Mouse (Mus musculus): Measurements from ENCODE around the gene Hpse.

DNA sequence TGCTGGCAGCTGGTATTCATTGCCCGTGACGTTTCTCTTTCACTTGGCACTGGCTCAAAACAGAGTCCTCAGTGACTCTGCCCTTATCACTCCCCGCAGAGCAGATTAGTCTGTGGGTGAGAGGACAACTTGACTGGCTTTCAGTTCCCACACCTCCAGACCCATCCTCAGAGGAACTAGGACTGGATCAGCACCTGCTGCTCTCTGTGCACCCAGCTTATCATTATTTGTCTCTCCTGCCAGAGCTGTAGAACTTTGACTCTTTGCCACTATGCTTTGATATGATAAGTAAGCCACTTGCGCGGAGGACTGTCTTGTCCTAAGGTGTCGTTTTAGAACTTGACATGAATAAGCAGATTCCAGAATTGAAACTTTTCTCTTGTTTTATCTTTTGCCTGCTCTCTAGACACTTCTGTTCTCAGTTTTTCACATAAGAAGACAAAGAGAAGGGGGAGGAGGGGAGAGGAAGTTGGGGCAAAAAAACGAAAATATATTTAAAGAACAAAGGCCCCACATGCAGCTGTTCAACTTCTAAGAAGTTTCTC is 75.5 kb downstream of the Hpse start:
- TF ChIP-seq CTCF (IDR thresholded peaks at IDR 0.05; ENCODE audit: low read depth) (no peak), EP300 (IDR thresholded peaks at IDR 0.05; ENCODE audit: low read depth) (no peak)
